Mouse (Mus musculus): ENCODE results near the gene Ptprd.

DNA sequence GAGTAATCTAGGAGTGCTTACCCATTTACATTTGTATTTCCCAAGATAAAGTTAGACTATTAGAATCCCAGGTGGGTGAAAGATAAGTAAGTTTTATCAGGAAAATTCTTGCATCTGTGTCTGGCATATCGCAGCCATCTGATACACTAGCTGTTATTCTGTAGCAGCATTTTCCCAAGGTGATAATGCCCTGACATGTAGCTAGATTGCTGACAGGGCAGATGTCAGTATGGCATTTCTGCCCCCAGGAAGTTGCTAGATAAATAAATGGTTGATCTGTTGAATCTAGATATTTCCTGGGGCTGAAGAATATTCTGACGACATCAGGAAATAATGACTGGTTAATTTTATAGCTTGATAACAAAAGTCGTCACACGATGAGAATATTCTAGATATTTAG lies 2119.9 kb downstream of the Ptprd start:
- TF ChIP-seq POLR2A (IDR thresholded peaks at IDR 0.05; ENCODE audit: borderline replicate concordance, extremely low read depth, insufficient read depth, insufficient read length, poor library complexity, severe bottlenecking) (no peak), CTCF (IDR thresholded peaks at IDR 0.05; ENCODE audit: borderline replicate concordance, extremely low read depth, insufficient read depth, insufficient read length) (no peak)
